Mouse (Mus musculus): ENCODE results near the gene Slc17a9. TPM values are rescaled to one million over a fixed set of nuclear protein-coding genes. Genes with fewer than 3 reads are reported as not detected.
"Not testable (repeated sequence)": the region's sequence is repeated elsewhere in the genome, so short reads cannot be mapped to it uniquely, and the experiment has no call there.

Slc17a9 gene
- total RNA-seq, 2 experiments from 2014 or later: 2.9 to 3.2 TPM

DNA sequence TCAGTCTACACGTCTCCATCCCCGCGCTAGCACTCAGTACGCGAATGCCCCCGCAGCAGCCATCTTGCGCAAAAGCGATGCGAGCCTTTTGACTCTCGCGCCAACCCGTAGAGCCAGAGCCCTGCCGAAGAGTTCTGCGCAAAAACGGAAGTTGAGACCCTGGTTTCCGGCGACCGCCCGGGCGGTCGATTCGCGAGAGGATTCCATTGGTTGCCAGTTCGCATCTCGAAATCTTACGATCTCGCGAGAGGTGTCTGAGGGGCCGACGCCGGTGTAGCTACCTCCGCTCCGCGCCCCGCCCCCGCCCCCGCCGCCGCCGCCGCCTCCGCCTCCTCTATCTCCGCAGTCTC lies 15.2 kb upstream of the Slc17a9 start, which contains the start of the genes Dido1 and Gid8:
Dido1 (minus strand) TSS at position 77 of the 350 bp plus-strand sequence.
Gid8 (plus strand) TSS at position 195 of the 350 bp plus-strand sequence.
- DNase-seq (ENCODE audit: low spot score in 2 of 2): peak; percentile 89 to 92

DNA sequence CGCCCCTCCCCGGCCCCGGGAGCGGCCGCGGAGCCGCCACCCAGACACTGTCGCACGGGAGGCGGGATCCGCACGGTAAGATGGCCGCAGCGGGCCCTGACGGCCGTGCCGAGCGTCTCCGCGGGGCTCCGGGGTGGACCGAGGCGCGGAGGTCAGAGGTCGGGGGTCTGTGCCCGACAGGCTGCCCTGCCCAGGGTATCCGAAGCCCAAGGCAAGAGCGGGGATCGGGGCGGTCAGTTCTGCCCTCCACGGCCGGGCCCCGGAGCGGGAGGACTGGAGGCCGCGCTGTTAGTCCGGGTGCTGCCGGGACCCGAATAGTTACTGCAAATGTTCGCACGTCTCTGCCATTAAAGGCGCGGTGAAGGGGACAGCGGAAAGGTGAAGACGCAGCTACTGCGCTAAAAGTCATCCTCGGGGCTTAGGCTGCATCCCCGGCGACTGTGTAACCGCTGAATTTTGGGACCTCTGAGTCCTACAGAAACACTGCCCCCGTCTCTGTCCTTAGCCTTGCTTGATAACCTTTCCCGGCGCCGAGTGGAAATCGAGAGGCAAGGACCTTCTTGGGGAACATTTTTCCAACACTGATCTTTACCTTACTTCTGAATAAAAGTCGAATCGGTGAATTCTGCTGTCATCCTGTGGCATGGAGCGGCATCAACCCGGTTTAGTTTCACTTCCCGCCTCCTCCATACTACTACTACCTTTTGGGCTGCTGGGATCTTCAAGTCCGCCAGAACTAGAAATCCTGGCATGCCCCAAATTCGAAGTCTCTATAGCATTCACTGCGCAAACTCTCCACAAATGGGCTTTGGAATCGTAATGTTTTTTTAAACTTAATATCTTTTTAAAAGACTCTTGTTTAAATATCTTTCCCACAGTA lies 14.5 kb upstream of the Slc17a9 start:
- DNase-seq (ENCODE audit: low spot score in 2 of 2): peak in 1 of 2 experiments; percentile 33

DNA sequence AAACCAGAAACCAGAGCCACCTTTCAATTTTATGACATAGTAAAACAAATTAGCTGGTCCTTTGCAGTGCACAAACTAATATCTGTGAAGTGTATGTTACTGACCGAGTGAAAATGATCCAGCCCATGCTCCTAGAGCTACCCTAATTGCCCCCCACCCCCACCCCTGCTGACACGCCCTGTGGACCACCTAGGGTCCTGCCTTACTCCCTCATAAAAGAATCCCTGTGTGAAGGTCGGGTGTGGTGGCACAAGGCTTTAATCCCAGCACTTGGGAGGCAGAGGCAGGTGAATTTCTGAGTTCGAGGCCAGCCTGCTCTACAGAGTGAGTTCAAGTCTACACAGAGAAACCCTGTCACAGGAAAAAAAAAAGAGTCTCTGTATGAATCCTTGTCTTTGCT lies 13.5 kb upstream of the Slc17a9 start:
- no peak for DNase-seq (ENCODE audit: low spot score in 2 of 2)

DNA sequence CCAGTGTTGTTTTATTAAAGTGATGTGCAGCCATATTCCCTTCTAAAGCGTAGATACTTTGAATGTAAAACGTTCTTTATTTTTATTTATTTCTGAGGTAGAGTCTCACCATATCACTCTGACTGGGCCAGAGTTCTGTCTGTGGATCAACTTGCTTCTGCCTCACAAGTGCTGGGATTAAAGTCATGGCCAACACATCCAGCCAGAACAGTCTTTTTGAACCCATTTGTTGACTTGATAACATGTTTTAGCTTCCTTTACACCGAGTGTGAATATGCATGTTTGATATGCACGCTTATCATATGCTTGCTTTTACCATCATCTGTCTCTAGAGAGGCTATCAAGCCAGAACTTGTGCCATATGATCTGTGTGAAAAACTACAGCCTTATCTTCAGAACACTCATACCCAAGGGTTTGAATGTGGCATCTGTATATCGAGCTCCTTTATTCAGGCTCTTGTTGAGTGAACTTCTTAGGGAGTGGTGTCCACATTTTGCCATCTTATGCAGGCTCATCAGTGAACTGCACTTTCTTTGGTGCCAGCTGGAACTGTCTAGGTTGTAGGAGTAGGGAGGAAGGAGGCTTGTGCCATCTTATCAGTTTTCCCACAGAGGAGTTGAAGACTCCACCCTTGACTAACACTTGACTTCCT lies 12.9 kb upstream of the Slc17a9 start:
- DNase-seq (ENCODE audit: low spot score in 2 of 2): no peak

GRCm38 (mm10) chr2:180722748-180723147 lies 2.3 kb upstream of the Slc17a9 start:
- not testable (repeated sequence) for DNase-seq (ENCODE audit: low spot score in 2 of 2)

DNA sequence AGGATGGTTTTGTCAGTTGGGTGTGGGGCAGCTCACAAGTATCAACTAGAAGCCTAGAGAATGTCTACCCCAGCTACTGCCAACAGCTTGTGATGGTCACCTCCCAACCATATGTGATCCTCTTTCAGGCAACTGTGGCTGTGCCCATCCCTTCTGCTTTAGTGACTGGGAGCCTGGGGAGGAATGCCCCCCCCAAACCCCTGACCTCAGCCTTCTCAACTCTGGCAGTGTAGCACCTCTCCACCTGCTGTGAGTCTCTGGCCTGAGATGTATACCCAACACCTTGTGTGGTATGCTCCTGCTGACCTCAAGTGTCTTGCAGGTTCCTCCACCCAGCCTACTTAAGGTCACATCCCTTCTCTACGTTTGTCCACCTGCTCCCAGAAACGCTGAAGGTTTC lies 1.2 kb upstream of the Slc17a9 start:
- no peak for DNase-seq (ENCODE audit: low spot score in 2 of 2)

DNA sequence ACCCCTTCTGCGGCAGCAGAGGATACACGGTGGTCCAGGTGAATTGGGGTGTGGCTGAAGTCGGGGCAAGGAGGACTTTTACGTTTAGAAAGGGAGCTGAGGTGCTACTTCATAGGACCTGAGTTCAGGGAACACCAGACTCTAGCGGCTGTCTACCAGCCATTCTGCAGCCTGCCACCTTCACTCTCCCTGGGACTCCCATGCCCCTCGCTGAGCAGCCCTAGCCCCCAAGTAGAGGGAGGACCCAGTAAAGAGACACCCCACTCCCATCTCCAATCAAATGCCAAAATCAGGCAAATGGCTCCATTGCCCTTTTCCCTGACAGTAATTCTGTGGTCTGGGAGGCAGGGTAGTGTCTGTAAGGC lies 333 bp downstream of the Slc17a9 start:
- no peak for DNase-seq (ENCODE audit: low spot score in 2 of 2)

GRCm38 (mm10) chr2:180725856-180726629 lies 980 bp downstream of the Slc17a9 start:
- no peak for DNase-seq (ENCODE audit: low spot score in 2 of 2)

DNA sequence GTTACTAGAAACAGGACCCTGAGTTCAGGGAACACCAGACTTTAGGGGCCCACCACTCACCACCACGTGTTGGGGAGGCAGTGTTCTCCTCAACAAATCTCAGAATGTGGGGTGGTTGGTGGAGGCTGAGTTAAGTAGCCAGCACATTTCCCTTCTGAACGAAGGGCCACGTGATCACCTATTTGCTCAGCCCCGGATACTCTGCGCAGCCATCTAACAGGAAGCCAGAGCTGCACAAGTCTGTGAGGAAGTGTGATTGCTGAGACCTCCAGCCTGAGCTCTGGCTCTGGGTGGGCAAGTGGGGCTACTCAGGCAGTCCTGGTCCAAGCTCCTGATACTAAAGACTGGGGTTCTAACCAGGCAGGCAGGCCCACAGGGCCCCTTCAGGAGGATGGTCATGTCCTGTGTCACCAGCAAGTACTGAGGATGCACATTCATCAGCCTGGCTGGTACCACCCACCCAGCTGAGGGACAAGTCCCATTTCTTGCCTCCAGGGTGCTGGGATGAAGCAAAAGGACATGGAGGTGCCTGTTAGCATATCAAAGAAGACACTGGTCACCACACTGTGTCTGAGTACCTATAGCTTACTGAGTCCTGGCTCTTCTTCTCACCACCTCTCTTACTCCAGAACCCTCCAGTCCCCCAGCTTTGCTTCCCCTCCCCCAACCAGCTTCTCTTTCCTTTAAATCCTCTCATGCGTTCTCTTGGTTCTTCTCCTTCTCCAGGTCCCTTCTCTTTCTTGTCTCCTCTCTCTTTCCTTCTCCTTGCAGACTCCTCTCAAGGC lies 1.8 kb downstream of the Slc17a9 start:
- no peak for DNase-seq (ENCODE audit: low spot score in 2 of 2)

- no peak for DNase-seq (ENCODE audit: low spot score in 2 of 2)
Observed at GRCm38 (mm10) chr2:180727613-180728021, 2.6 kb downstream of the Slc17a9 start.

DNA sequence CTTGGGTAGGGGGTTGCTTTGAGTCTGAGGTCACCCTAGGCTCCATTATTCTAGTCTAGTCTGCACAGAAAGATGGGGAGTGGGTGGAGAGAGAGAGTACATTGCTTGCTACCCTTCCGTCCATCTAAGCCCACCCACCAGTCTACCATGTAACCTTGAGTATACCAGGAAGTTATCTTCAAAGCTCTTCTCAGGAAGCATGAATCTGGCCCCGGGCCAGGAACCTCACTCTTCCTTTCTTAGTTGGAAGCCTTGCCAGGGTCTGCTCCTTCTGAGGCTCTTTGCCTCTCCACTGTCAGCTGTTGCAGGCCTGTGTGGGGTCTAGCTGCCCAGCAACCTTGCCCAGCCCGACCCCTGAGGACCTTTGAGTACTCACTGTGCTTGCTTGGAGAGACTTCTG lies 6.0 kb downstream of the Slc17a9 start:
- DNase-seq (ENCODE audit: low spot score in 2 of 2): no peak

GRCm38 (mm10) chr2:180731984-180732383 lies 6.9 kb downstream of the Slc17a9 start:
- DNase-seq (ENCODE audit: low spot score in 2 of 2): no peak

DNA sequence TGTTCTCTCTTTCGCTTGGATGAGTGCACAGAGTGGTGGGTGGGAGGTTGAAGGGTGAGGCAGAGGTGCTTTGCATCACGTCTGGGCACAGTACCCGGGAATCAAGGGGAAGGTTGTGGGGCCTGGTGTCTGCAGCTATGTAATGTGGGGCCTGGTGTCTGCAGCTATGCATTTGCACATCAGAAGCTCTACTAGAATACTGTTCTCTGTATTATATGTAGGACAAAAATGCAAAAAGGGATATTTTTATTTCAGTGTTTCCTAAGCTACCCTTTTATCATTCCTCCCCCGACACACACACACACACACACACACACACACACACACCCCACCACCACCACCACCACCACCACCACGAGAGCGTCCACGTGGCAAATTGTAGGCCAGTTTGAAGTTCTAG lies 10.2 kb downstream of the Slc17a9 start:
- DNase-seq (ENCODE audit: low spot score in 2 of 2): no peak

DNA sequence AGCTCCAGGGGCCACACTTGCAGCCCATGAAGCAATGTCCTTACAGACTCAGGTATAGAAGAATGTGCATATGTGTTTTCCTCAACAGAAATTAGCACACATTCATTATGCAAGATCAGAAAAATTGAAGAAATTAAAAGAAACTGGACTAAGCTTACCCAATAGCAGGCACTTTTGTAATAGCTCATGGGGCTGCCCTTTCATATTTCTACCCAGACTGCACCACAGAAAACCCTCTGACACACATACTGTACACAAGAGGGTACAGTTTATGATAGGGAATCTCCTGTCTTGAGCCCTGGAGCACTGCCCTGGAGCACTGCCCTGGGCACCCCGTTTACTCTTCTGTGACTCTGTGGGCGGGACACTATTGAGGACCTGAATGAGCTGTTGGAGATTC lies 12.9 kb downstream of the Slc17a9 start:
- DNase-seq (ENCODE audit: low spot score in 2 of 2): no peak

GRCm38 (mm10) chr2:180740349-180740748 lies 15.3 kb downstream of the Slc17a9 start:
- DNase-seq (ENCODE audit: low spot score in 2 of 2): no peak

DNA sequence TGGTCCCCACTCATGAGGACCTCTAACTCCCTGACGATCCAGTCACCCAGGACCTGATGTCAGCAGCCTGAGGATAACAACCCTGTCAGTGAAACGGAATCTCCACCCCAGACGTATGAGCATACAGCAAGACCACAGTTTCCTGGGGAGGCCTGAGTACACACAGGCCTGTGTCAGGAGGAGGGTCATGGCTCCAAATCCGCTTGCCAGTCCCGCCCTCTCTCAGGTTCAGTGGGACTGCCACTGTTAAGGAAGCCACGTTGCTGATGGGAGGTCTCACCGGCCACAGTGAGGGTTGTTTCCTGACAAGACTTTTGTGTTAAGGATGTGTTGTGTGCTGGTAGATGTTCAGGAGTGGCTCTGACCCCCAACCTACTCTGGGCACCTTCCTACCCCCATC lies 16.4 kb downstream of the Slc17a9 start:
- DNase-seq (ENCODE audit: low spot score in 2 of 2): no peak

DNA sequence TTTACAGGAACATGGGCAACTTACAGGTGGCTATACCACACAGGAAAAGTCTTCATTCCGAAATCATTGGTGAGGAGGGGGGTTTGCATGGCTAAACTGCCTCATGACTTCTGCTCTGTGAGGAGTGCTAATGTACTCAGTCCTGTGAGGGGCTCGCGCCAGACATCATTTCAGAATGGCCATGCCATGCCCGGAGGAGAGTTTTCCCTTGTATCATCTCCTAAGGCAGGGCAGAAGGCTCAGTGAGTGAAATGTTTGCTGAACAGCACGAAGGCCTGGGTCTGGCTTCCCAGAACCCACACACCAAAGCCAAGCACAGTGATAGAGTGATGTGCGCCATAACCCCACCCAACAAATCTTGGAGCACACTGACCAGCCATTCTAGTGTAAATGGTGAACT lies 17.8 kb downstream of the Slc17a9 start:
- no peak for DNase-seq (ENCODE audit: low spot score in 2 of 2)

- DNase-seq (ENCODE audit: low spot score in 2 of 2): no peak
Observed at GRCm38 (mm10) chr2:180743321-180743720, 18.3 kb downstream of the Slc17a9 start.

- peak; percentile 70 to 76 for DNase-seq (ENCODE audit: low spot score in 2 of 2)
Observed at GRCm38 (mm10) chr2:180745248-180745927, 20.3 kb downstream of the Slc17a9 start.

DNA sequence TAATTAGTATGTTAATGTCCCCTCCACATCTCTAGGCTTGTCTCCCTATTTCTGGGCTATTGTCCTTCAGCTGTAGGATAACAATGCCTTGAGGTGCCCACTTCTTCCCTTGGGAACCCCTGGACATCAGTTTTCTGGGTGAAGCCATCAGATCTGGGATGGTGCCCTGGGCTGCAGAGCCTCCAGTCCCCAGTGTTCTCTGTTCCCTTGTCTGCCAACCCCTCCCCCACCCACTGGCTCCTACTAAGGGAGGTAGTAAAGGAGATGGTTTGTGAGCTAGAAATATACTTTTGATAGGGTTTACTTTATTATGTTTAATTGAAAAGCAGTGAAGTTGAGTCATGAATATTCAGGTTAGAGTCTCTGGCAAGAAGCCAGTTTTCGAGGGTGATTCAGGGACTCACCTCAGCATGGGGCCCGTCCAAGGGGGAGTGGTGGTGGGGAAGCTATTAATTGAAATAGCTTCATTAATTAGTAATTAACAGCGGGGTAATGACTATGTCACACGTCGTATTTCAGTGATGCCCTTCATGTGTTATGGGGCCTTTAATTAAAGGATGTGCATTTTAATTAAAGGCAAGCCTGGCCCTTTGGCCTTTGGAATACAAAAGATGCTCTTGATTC lies 21.6 kb downstream of the Slc17a9 start:
- DNase-seq (ENCODE audit: low spot score in 2 of 2): no peak

Data from adrenal gland, postnatal 4 days (tissue).